Mouse (Mus musculus) liver, embryonic 14.5 days (tissue): ENCODE results near the gene Arhgap30. TPM values are rescaled to one million over a fixed set of nuclear protein-coding genes. Genes with fewer than 3 reads are reported as not detected.

Source experiments
- ATAC-seq: fragments of 200-750 bp; cut with Nextera tagmentation; 2 replicates; pipeline ENCODE4 v1.8.0; 2017; ENCODE audit warnings: moderate number of reproducible peaks, mild to moderate bottlenecking, moderate library complexity; ENCODE audit not compliant: insufficient read depth
- DNase-seq, 3 experiments: peaks; one replicate each; pipeline ENCODE4 v3.0.0-alpha.2; 2012 to 2013; ENCODE audit warnings: low read depth in 3 of 3, low spot score in 3 of 3
- H3K27ac ChIP-seq: fragments of 300-500 bp; sonication (generic); 2 replicates; pipeline ENCODE4 v1.5.1; 2014; ENCODE audit warnings: moderate library complexity, mild to moderate bottlenecking, control low read depth, inconsistent platforms
- H3K27me3 ChIP-seq: fragments of 300-500 bp; sonication (generic); 2 replicates; pipeline ENCODE4 v1.6.1; 2014; ENCODE audit warnings: mild to moderate bottlenecking, low read length, moderate library complexity; ENCODE audit not compliant: control insufficient read depth, insufficient read depth
- H3K36me3 ChIP-seq: fragments of 300-500 bp; sonication (generic); replicated peaks from 2 replicates; pipeline ENCODE4 v1.6.1; 2014; ENCODE audit warnings: low read depth; ENCODE audit not compliant: control insufficient read depth, insufficient read depth
- H3K4me1 ChIP-seq, 2 experiments: fragments of 200-500 bp in 1 of 2; fragments of 300-500 bp in 1 of 2; sonication (generic) in 1 of 2; replicated peaks; 2 replicates each; pipeline ENCODE4 v1.6.1; 2012 to 2014; ENCODE audit warnings: antibody characterized with exemption in 1 of 2, inconsistent platforms in 1 of 2, low read length in 1 of 2; ENCODE audit not compliant: control insufficient read depth in 2 of 2, insufficient read depth in 2 of 2
- H3K4me2 ChIP-seq: fragments of 300-500 bp; sonication (generic); 2 replicates; pipeline ENCODE4 v1.6.1; 2014; ENCODE audit warnings: low read depth, mild to moderate bottlenecking, control low read depth, moderate library complexity
- H3K4me3 ChIP-seq, 2 experiments: fragments of 200-500 bp in 1 of 2; fragments of 300-500 bp in 1 of 2; sonication (generic) in 1 of 2; 2 replicates each; pipeline ENCODE4 v1.5.1; 2012 to 2014; ENCODE audit warnings: low read depth in 2 of 2, low read length in 2 of 2, mild to moderate bottlenecking in 2 of 2, control low read depth in 1 of 2, inconsistent platforms in 1 of 2, moderate library complexity in 1 of 2; ENCODE audit not compliant: insufficient read depth in 1 of 2
- H3K9ac ChIP-seq: fragments of 300-500 bp; sonication (generic); replicated peaks from 2 replicates; pipeline ENCODE4 v1.6.1; 2014; ENCODE audit warnings: mild to moderate bottlenecking, control low read depth, moderate library complexity
- H3K9me3 ChIP-seq: fragments of 300-500 bp; sonication (generic); 2 replicates; pipeline ENCODE4 v1.6.1; 2016; ENCODE audit warnings: low read length, mixed read lengths; ENCODE audit not compliant: control insufficient read depth
- CTCF ChIP-seq: IDR thresholded peaks from 2 replicates; pipeline ENCODE4 v1.5.1; 2016; ENCODE audit warnings: antibody characterized with exemption, low read depth, control low read depth
- EP300 ChIP-seq: IDR thresholded peaks from 2 replicates; pipeline ENCODE4 v1.6.1; 2016; ENCODE audit warnings: antibody characterized with exemption, low read depth
- WGBS: fragments of 180-500 bp; shearing (Covaris S2); extraction: QIAGEN DNeasy Blood & Tissue Kit; methylation state at CpG from one replicate; pipeline ENCODE4 v1.1.7; 2014; ENCODE audit not compliant: insufficient replicate concordance; 5-methylcytosine and 5-hydroxymethylcytosine counted together
- polyA plus RNA-seq, 2 experiments: library from polyadenylated mRNA; depleted of rRNA in 1 of 2; stranded (reverse) in 1 of 2; unstranded in 1 of 2; fragments of >200 nt; fragmentation: Nextera tagmentation in 1 of 2; extraction: Ambion mirVana in 1 of 2; gene quantifications; 2 replicates each; pipeline versions ENCODE4 v1.2.1 to v1.2.3; 2012 to 2014

The Arhgap30 gene
- polyA plus RNA-seq, 2 experiments, result 1.8 to 3.0 TPM

- H3K27ac ChIP-seq, result no peak overlapping the region
- no peak for ATAC-seq
- H3K27me3 ChIP-seq, result peaks cover 26% of the 10 kb centered on the region
- H3K4me3 ChIP-seq, result peak overlapping the region in 1 of 2 experiments; percentile 20; a peak in 1 of 4 replicates
- H3K9me3 ChIP-seq, result no peaks in the 10 kb centered on the region
- H3K4me1 ChIP-seq, result peaks cover 0 to 24% of the 10 kb centered on the region in 2 experiments; a peak in 3 of 4 replicates
- peak overlapping the region; percentile 57 for H3K4me2 ChIP-seq
- TF ChIP-seq EP300 (no peak), CTCF (no peak)
- no peak for DNase-seq
- 17% methylated on average over 9 of the region's 9 CpGs for WGBS
- no peaks in the 10 kb centered on the region for H3K36me3 ChIP-seq
- H3K9ac ChIP-seq, result no peak overlapping the region
These were observed 51.4 kb downstream of the Arhgap30 start for GRCm38 (mm10) chr1:171440025-171440725.

DNA sequence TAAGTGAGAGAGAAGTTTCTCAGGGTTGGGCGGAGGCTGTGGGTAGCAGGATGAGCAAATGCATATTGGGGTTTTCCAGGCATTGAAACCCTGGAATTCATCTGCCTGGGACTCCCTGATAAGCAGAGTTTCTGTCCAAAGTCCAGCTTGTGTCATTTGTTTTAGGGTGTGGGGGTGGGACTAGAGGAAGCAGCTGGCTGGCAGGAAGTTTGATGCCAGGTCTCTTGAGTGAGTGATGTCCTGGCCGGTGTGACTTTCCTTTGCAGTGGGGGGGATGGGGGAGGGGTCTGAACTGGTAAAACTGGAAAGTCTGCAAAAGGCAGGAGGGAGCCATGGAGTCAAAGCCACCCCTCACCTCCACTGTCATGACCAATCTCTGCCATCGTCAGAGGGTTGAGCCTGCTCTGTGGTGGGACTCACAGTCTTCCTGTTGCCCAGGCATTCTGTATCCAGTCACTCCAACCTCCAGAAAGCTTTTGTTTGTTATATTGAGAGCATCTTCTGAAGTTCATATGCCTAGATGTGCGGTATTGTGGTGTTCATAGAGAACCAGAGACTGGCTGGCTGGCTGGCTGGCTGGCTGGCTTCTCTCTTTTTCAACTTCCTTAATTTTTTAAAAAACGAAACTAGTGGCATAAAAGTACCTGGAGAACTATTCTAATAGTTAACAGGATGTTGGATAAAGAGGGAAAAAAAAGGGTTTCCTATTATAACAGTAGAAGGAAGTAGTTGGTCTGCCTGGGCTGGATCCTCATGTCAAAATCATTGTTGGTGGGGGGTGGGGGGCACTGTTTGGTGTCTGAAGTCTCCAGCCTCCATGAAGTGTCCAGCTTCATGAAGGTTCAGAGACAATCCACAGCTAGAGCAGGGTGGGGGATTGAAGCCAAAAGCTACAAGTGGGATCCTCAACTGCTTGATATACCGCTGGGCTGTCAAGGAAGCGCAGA lies 53.0 kb downstream of the Arhgap30 start:
- H3K9ac ChIP-seq, result no peak overlapping the region
- H3K4me3 ChIP-seq, result no peak overlapping the region
- peaks cover 25% of the 10 kb centered on the region for H3K27me3 ChIP-seq
- H3K4me2 ChIP-seq, result peak overlapping the region; percentile 42
- H3K36me3 ChIP-seq, result no peaks in the 10 kb centered on the region
- DNase-seq (peak in 2 of 3 experiments; percentile 22 to 35), ATAC-seq (peak; percentile 40; the same call in 1 of the 2 replicates)
- TF ChIP-seq EP300 (no peak), CTCF (no peak)
- peaks cover 0 to 22% of the 10 kb centered on the region in 2 experiments; a peak in 3 of 4 replicates for H3K4me1 ChIP-seq
- no peak overlapping the region for H3K27ac ChIP-seq
- 5% methylated on average over 7 of the region's 7 CpGs for WGBS
- no peaks in the 10 kb centered on the region for H3K9me3 ChIP-seq

DNA sequence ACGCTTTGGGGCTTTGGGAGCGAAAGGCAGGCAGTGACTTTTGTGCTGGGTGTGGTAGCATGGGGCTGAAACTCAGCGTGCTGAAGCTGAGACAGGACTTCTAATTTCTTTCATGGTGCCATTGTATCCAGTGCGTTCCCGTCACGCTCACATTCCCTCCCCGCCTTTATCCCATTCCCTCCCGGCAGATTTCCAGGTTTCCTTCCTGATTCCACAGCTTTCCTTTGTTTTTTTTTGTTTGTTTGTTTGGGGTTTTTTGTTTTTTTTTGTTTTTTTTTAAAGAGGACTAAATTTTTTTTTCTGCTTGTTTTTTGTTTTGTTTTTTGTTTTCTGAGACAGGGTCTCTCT lies 53.6 kb downstream of the Arhgap30 start:
- no peak for TF ChIP-seq CTCF
- no peak for TF ChIP-seq EP300
- Histone ChIP-seq H3K27me3 (peaks cover 21% of the 10 kb centered on the region), H3K9me3 (no peaks in the 10 kb centered on the region), H3K9ac (no peak overlapping the region), H3K36me3 (no peaks in the 10 kb centered on the region), H3K4me2 (peak overlapping the region; percentile 42), H3K27ac (no peak overlapping the region), H3K4me3 (no peak overlapping the region), H3K4me1 (peaks cover 2 to 22% of the 10 kb centered on the region in 2 experiments; a peak in 3 of 4 replicates)
- no peak for ATAC-seq
- DNase-seq, result no peak
- 19% methylated on average over 8 of the region's 8 CpGs for WGBS

- Histone ChIP-seq H3K4me2 (no peak overlapping the region), H3K36me3 (no peaks in the 10 kb centered on the region), H3K27me3 (no peaks in the 10 kb centered on the region), H3K27ac (no peak overlapping the region), H3K9me3 (no peaks in the 10 kb centered on the region), H3K4me3 (no peak overlapping the region), H3K4me1 (peaks cover 2 to 18% of the 10 kb centered on the region in 2 experiments; a peak in 3 of 4 replicates), H3K9ac (no peak overlapping the region)
- TF ChIP-seq CTCF (no peak), EP300 (no peak)
- 69% methylated on average over 5 of the region's 5 CpGs for WGBS
- no peak for DNase-seq
- ATAC-seq, result no peak
These were observed 56.3 kb downstream of the Arhgap30 start for GRCm38 (mm10) chr1:171445050-171445449.

GRCm38 (mm10) chr1:171446854-171447253 lies 58.1 kb downstream of the Arhgap30 start:
- DNase-seq (no peak), ATAC-seq (no peak)
- TF ChIP-seq CTCF (no peak), EP300 (no peak)

More at GRCm38 (mm10) chr1:171446854-171447253, 58.1 kb downstream of the Arhgap30 start:
- Histone ChIP-seq H3K36me3 (no peaks in the 10 kb centered on the region), H3K27ac (no peak overlapping the region), H3K4me3 (no peak overlapping the region), H3K27me3 (no peaks in the 10 kb centered on the region), H3K9ac (no peak overlapping the region), H3K4me2 (no peak overlapping the region), H3K9me3 (no peaks in the 10 kb centered on the region), H3K4me1 (peaks cover 2 to 8% of the 10 kb centered on the region in 2 experiments; a peak in 3 of 4 replicates)
- 35% methylated on average over 7 of the region's 7 CpGs for WGBS
